Mouse (Mus musculus) ES-Bruce4 (cell line): ENCODE measurements around the gene Kirrel3.

Experiments used
- CTCF ChIP-seq: IDR thresholded peaks from one replicate; pipeline ENCODE4 v1.8.1; 2011; ENCODE audit warnings: low read depth, low read length
- EP300 ChIP-seq: IDR thresholded peaks from 2 replicates; pipeline ENCODE4 v1.6.1; 2011; ENCODE audit warnings: low read depth, low read length; ENCODE audit not compliant: insufficient read depth
- POLR2A ChIP-seq: IDR thresholded peaks from one replicate; pipeline ENCODE4 v1.8.1; 2011; ENCODE audit warnings: low read length; ENCODE audit not compliant: insufficient read depth

GRCm38 (mm10) chr9:34520234-34520950 lies 34.7 kb downstream of the Kirrel3 start:
- TF ChIP-seq CTCF (no peak), EP300 (no peak), POLR2A (no peak)
